Mouse (Mus musculus) bone marrow macrophage, adult 2 months (primary cell): ENCODE results near the gene Schip1. TPM values are rescaled to one million over a fixed set of nuclear protein-coding genes. Genes with fewer than 3 reads are reported as not detected.
"Not testable (repeated sequence)": the region's sequence is repeated elsewhere in the genome, so short reads cannot be mapped to it uniquely, and the experiment has no call there.

Experiments
- H3K27ac ChIP-seq: 2 replicates; pipeline ENCODE4 v1.5.1; 2012; ENCODE audit warnings: low read depth, low read length; ENCODE audit not compliant: insufficient read depth
- H3K4me1 ChIP-seq: 2 replicates; pipeline ENCODE4 v1.6.1; 2012; ENCODE audit warnings: low read length; ENCODE audit not compliant: control insufficient read depth, insufficient read depth
- H3K4me3 ChIP-seq: 2 replicates; pipeline ENCODE4 v1.5.1; 2012; ENCODE audit warnings: mild to moderate bottlenecking, low read length, moderate library complexity; ENCODE audit not compliant: insufficient read depth
- CTCF ChIP-seq: IDR thresholded peaks from 2 replicates; pipeline ENCODE4 v1.5.1; 2012; ENCODE audit warnings: low read depth, mild to moderate bottlenecking, low read length, moderate library complexity
- POLR2A ChIP-seq: IDR thresholded peaks from 2 replicates; pipeline ENCODE4 v1.6.1; 2012; ENCODE audit warnings: mild to moderate bottlenecking, low read depth, low read length, borderline replicate concordance
- polyA plus RNA-seq: library from polyadenylated mRNA; stranded (reverse); fragments of >200 nt; gene quantifications from 2 replicates; pipeline ENCODE4 v1.2.4, GENCODE M21; 2012; ENCODE audit not compliant: missing spikeins, insufficient read depth, insufficient read length

Schip1 gene
- polyA plus RNA-seq, 1 experiment = not detected

- TF ChIP-seq CTCF = no peak
- no peak for TF ChIP-seq POLR2A
- H3K4me1 ChIP-seq = no peaks in the 10 kb centered on the region
- no peak overlapping the region for H3K27ac ChIP-seq
- H3K4me3 ChIP-seq = no peak overlapping the region
These were observed 7.1 kb downstream of the Schip1 start for GRCm38 (mm10) chr3:68071395-68072386.

- Histone ChIP-seq H3K4me3 (no peak overlapping the region), H3K4me1 (no peaks in the 10 kb centered on the region), H3K27ac (no peak overlapping the region)
- TF ChIP-seq CTCF (no peak), POLR2A (no peak)
These were observed 12.8 kb downstream of the Schip1 start for GRCm38 (mm10) chr3:68077406-68077805.

GRCm38 (mm10) chr3:68085024-68085423 lies 20.4 kb downstream of the Schip1 start:
- Histone ChIP-seq H3K4me3 (no peak overlapping the region), H3K4me1 (no peaks in the 10 kb centered on the region), H3K27ac (no peak overlapping the region)
- TF ChIP-seq CTCF = no peak
- no peak for TF ChIP-seq POLR2A

GRCm38 (mm10) chr3:68092108-68092507 lies 27.5 kb downstream of the Schip1 start:
- no peak for TF ChIP-seq CTCF
- TF ChIP-seq POLR2A = no peak
- Histone ChIP-seq H3K4me3 (no peak overlapping the region), H3K27ac (no peak overlapping the region), H3K4me1 (no peaks in the 10 kb centered on the region)

- no peaks in the 10 kb centered on the region for H3K4me1 ChIP-seq
- no peak for TF ChIP-seq POLR2A
- no peak for TF ChIP-seq CTCF
- H3K4me3 ChIP-seq = no peak overlapping the region
These were observed 32.3 kb downstream of the Schip1 start for GRCm38 (mm10) chr3:68096724-68097431.

GRCm38 (mm10) chr3:68099561-68099960 lies 35.0 kb downstream of the Schip1 start:
- not testable (repeated sequence) for H3K27ac ChIP-seq, H3K4me3 ChIP-seq, H3K4me1 ChIP-seq

More at GRCm38 (mm10) chr3:68096724-68097431, 32.3 kb downstream of the Schip1 start:
- H3K27ac ChIP-seq = no peak overlapping the region

- TF ChIP-seq CTCF (no peak), POLR2A (no peak)
- Histone ChIP-seq H3K4me1 (no peaks in the 10 kb centered on the region), H3K4me3 (no peak overlapping the region), H3K27ac (no peak overlapping the region)
These were observed 36.7 kb downstream of the Schip1 start for GRCm38 (mm10) chr3:68101343-68101742.

- no peak for TF ChIP-seq CTCF
- no peak for TF ChIP-seq POLR2A
- H3K4me3 ChIP-seq = no peak overlapping the region
- H3K4me1 ChIP-seq = no peaks in the 10 kb centered on the region
- no peak overlapping the region for H3K27ac ChIP-seq
These were observed 40.6 kb downstream of the Schip1 start for GRCm38 (mm10) chr3:68105081-68105685.

- no peak overlapping the region for H3K4me3 ChIP-seq
- no peaks in the 10 kb centered on the region for H3K4me1 ChIP-seq
- TF ChIP-seq CTCF = no peak
- no peak for TF ChIP-seq POLR2A
- no peak overlapping the region for H3K27ac ChIP-seq
These were observed 56.7 kb downstream of the Schip1 start for GRCm38 (mm10) chr3:68121338-68121737.

GRCm38 (mm10) chr3:68126284-68126856 lies 61.8 kb downstream of the Schip1 start:
- TF ChIP-seq POLR2A = no peak
- TF ChIP-seq CTCF = no peak
- Histone ChIP-seq H3K4me3 (no peak overlapping the region), H3K4me1 (no peaks in the 10 kb centered on the region), H3K27ac (no peak overlapping the region)
